Mouse (Mus musculus): ENCODE measurements around the gene Olfr902.

GRCm38 (mm10) chr9:38486785-38487184 lies 39.3 kb downstream of the Olfr902 start, which contains the start of gene Olfr906:
- TF ChIP-seq BHLHE40 (IDR thresholded peaks at IDR 0.05; ENCODE audit: low read depth, low read length) (no peak), TBP (conservative IDR thresholded peaks at IDR 0.05; ENCODE audit: low read depth, low read length) (no peak), RAD21 (IDR thresholded peaks at IDR 0.05; ENCODE audit: low read depth, low read length) (no peak), CTCF (conservative IDR thresholded peaks at IDR 0.05 in 1 of 2, IDR thresholded peaks at IDR 0.05 in 1 of 2; ENCODE audit: low read depth in 2 of 2, low read length in 2 of 2) (no peak), ZC3H11A (IDR thresholded peaks at IDR 0.05; ENCODE audit: low read depth, low read length) (no peak)
